Mouse (Mus musculus) MEL (cell line): ENCODE data around the gene Kank3.

Experiments
- CHD2 ChIP-seq: IDR thresholded peaks from 2 replicates; pipeline ENCODE4 v1.6.1; 2011; ENCODE audit warnings: low read length, improper control_type of control experiment
- CTCF ChIP-seq, 3 experiments: IDR thresholded peaks in 2 of 3; conservative IDR thresholded peaks in 1 of 3; 2 replicates each; pipeline ENCODE4 v1.5.1; 2011 to 2012; ENCODE audit warnings: low read length in 3 of 3, low read depth in 2 of 3, mild to moderate bottlenecking in 2 of 3, improper control_type of control experiment in 1 of 3, inconsistent platforms in 1 of 3, mixed read lengths in 1 of 3, moderate library complexity in 1 of 3; ENCODE audit not compliant: control insufficient read depth in 1 of 3, insufficient read depth in 1 of 3, poor library complexity in 1 of 3, severe bottlenecking in 1 of 3
- GABPA ChIP-seq: IDR thresholded peaks from 2 replicates; pipeline ENCODE4 v1.6.1; 2012; ENCODE audit warnings: low read depth, mild to moderate bottlenecking, inconsistent platforms, low read length, improper control_type of control experiment, moderate library complexity
- JUND ChIP-seq: IDR thresholded peaks from 2 replicates; pipeline ENCODE4 v1.6.1; 2011; ENCODE audit warnings: low read depth, mild to moderate bottlenecking, improper control_type of control experiment, low read length
- TCF12 ChIP-seq: IDR thresholded peaks from 2 replicates; pipeline ENCODE4 v1.6.1; 2014; ENCODE audit warnings: low read depth, mild to moderate bottlenecking, inconsistent platforms, low read length, improper control_type of control experiment, moderate library complexity

- TF ChIP-seq GABPA (no peak), TCF12 (no peak), JUND (no peak), CTCF (IDR thresholded peaks at IDR 0.05 in 2 of 3, conservative IDR thresholded peaks at IDR 0.05 in 1 of 3; ENCODE audit: control insufficient read depth in 1 of 3, insufficient read depth in 1 of 3, low read depth in 2 of 3, low read length in 3 of 3, poor library complexity in 1 of 3, severe bottlenecking in 1 of 3) (no peak), CHD2 (no peak)
These were observed 18.6 kb downstream of the Kank3 start for GRCm38 (mm10) chr17:33828892-33829291.
